Mouse (Mus musculus) spleen, postnatal 10 days (tissue): ENCODE measurements around the gene Zfand4.
A peak's percentile ranks its signal among the peaks of the same experiment; 100 is the strongest.
"Not testable (repeated sequence)": the region's sequence is repeated elsewhere in the genome, so short reads cannot be mapped to it uniquely, and the experiment has no call there.

Experiments
- DNase-seq, 2 experiments: peaks; one replicate each; pipeline ENCODE4 v3.0.0; 2021 to 2022; ENCODE audit warnings: low spot score in 2 of 2

The Zfand4 gene

DNA sequence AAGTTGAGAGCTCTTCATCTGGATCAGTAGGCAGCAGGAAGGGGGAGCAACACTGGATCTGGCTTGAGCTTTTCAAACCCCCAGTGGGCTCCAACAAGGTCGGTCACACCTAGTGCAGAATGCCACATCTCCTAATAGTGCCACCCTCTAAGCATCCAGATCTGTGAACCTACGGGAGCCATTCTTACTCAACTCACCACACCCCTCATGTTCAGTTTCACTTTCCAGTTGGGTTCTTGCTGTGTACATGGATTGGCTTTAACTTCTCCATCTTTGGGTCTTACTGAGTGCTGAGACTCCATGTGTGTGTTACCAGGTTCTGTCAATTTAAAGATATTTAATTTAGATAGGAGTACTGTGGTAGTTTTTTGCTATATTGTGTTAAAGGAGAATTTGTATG lies 47.4 kb downstream of the Zfand4 start:
- DNase-seq: no peak

- DNase-seq: no peak
Observed at GRCm38 (mm10) chr6:116319259-116319658, 55.2 kb downstream of the Zfand4 start.

DNA sequence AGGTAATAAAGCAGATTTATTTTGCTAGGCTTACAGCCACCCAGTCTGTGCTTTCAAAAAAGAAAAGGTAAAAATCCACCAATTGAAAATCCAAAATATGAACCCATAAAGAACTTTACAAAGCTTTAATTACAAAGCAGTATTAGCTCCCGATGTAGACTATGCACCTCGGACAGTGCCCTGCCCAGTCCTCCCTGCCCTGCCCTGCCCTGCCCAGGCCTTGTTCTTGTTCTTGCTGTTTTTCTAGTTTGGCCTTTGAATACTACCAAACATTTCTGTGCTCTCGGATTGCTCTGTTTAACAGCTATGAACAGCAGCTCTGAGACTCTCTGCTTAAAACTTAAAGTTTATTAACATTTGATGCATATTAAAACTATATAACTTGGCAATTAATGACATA lies 62.6 kb downstream of the Zfand4 start:
- DNase-seq: no peak

- no peak for DNase-seq
Observed at GRCm38 (mm10) chr6:116331396-116331795, 67.4 kb downstream of the Zfand4 start.

GRCm38 (mm10) chr6:116337466-116337834 lies 73.4 kb downstream of the Zfand4 start:
- DNase-seq: no peak

GRCm38 (mm10) chr6:116337835-116338501 lies 73.9 kb downstream of the Zfand4 start, which contains the start of gene March8:
Gene March8 (plus strand): TSS chr6:116338024.
- peak; percentile 89 to 91 for DNase-seq

GRCm38 (mm10) chr6:116338520-116338919 lies 74.5 kb downstream of the Zfand4 start:
- no peak for DNase-seq

- no peak for DNase-seq
Observed at GRCm38 (mm10) chr6:116339088-116339487, 75.1 kb downstream of the Zfand4 start.

DNA sequence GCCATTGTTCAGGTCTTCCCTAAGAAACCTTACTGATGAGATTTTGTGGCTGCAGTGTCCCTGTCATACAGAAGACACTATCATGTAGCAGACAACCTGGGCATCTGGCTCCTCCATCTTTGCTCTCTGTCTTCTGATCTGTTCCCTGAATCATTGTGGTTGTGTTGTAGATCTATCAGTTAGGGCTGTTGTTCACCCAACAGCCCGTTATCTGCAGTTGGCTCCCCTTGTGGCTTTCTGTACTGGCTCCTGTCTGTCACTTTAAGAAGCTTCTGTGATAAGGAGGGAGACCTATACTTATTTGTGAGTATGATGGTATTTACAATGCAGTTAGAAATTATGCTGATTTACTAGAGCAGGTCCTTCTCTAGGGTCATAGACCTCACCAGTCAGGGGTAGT lies 76.5 kb downstream of the Zfand4 start:
- DNase-seq: no peak

DNA sequence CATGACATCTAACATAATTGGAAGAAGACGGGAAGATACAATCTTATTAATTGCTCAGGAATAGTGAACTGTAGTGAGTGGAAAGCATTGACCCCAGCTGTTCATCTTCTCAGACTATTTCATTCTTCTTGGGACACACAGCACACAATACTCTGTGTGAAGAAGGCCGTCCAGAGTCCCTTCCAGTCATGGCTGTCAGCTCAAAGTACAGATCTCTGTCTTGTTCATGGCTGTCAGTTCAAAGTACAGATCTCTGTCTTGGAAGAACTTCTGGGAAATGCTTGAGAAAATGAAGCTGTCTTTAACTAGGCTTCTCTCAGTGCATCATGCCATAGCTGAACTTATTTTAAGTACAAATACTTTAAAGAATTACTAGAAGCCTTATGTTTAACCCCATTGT lies 83.9 kb downstream of the Zfand4 start:
- DNase-seq: no peak

- peak; percentile 63 to 78 for DNase-seq
Observed at GRCm38 (mm10) chr6:116349997-116350396, 86.0 kb downstream of the Zfand4 start.

DNA sequence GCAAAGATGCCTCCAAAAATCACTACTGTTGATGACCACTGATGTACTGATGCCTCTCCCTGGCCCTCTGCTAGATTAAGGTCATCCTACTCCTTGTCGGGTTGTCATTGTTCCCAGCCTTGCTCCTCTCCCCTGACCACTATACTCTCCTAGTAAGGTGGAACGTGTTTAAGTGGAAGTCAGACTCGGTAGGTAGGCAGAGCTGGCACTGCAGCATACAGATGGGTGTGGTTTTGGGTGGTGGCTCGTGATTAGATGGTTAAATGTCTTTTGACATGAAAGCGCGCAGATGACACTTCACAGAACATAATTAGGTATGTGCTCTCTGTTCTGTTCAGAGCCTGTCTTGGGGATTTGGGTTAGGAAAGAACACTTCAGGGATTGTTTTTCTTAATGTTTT lies 86.6 kb downstream of the Zfand4 start:
- peak in 1 of 2 experiments; percentile 70 for DNase-seq

DNA sequence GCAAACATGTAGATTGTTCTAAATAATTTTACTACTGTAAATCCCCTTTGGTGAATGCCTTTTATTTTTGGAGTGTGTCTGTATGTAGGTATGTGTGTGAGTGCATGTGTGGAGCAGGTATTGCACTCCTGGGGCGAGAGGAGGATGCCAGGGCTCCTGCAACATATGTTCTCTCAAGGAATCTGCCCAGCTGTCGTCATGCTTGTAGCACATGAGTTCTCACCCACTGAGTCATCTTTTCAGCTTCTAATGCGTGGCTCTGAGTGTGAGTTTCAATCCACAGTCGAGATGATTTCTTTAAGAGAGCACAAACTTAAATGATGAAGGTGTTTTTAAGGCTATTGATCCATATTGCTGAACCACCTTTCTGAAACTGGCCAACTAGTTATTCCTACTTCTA lies 87.5 kb downstream of the Zfand4 start:
- no peak for DNase-seq

DNA sequence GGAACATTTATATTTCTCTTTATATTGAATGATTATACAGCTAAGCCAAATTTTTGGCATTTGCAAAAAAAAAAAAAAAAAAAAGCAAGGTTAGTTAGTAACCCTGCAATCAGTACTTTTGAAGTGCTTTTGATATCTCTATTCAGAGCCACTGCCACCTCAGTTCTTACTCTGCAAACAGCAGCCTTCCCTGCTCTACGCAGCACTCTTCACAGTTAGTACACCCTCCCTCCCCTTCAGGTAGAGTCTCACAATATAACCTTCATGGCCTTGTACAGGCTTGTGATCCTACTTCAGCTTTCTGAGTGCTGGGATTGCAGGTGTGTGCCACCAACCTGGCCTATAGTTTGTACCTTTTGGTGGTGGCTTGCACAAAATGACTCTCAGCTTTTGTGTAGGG lies 89.4 kb downstream of the Zfand4 start:
- no peak for DNase-seq

GRCm38 (mm10) chr6:116356311-116356947 lies 92.4 kb downstream of the Zfand4 start:
- DNase-seq: not testable (repeated sequence)

- no peak for DNase-seq
Observed at GRCm38 (mm10) chr6:116356948-116357325, 92.9 kb downstream of the Zfand4 start.

DNA sequence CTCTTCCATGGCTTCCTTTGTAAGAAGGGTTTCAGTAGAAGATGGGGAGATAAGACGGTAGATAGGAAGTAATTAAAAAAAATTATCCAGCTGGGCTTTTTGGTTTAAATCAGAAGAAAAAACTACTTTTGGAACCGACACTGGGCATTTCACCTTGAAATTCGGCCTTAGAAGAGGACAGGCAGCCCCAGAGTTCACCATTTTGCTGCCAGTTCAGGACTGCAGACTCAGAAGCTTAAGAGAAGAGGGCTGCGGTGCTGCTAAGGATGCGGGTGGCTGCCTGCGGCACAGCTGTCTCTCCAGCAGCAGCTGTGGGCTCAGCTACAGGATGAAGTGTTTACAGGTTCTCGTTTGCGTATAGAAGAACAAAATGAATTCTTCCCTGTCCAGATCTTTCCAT lies 94.0 kb downstream of the Zfand4 start:
- no peak for DNase-seq

- DNase-seq: no peak
Observed at GRCm38 (mm10) chr6:116359256-116359655, 95.2 kb downstream of the Zfand4 start.

DNA sequence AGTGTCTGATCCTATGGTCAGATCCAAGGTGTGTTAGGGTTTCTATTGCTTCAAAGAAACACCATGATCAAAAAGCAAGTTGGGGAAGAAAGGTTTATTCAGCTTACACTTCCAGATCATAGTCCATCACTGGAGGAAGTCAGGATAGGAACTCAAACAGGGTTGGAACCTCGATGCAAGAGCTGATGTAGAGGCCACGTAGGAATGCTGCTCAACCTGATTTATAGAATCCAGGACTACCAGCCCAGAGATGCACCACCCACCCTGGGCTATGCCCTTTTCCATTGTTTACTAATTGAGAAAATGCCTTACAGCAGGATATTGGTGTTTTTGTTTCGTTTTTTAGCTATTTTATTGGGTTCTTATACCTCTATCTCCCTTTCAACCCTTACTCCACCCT lies 97.4 kb downstream of the Zfand4 start:
- no peak for DNase-seq

DNA sequence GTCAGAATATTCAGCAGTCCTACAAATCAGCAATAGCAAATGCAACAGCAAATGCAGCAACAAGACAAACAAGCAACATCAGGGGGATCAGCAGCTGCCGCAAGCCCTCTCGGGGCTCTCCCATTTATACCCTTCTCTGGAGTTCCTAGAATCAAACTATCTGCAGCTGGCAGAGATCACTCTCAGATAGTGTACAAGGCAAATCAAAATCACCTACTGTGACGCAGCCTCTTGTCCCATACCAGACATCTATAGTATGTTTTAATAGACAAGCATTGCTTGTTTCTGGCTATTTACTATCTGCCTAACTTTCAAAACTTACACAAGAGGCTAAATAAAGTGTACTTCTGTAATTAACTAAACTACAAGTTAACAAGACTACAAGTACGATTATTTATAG lies 98.0 kb downstream of the Zfand4 start:
- no peak for DNase-seq

DNA sequence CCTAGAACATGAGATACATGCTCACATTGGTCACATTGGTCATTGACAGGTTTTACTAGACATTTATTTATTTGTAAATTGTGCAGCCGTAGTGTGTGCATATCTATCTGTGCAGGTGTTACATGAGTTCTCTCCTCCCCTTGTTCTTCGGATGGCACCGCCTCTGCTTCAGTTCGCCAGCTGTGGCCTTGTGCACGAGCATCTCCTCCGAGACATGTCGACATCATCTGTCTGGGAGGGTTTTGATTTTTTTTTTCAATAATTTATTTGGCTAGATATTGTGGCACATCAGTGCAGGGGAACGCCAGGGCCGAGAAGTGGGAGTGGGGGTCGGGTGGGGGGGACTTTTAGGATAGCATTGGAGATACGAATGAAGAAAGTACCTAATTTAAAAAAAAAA lies 103.9 kb downstream of the Zfand4 start:
- DNase-seq: no peak

DNA sequence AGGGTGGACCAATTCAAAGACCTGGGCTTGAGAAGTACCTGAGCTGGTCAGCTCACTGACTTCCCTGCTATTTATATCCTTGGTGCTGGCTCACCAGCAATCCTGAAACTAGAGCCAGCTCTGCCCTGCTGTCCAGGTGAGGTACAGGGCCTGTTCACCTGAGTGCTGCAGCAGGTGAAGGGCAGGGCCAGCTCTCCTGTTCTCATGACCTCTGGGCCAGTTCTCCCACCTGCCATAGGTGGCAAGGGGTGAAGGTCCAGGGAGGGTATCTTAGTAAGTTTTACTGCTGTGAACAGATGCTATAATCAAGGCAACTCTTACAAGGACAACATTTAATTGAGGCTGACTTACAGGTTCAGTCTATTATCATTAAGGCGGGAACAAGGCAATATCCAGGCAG lies 105.8 kb downstream of the Zfand4 start:
- DNase-seq: no peak

DNA sequence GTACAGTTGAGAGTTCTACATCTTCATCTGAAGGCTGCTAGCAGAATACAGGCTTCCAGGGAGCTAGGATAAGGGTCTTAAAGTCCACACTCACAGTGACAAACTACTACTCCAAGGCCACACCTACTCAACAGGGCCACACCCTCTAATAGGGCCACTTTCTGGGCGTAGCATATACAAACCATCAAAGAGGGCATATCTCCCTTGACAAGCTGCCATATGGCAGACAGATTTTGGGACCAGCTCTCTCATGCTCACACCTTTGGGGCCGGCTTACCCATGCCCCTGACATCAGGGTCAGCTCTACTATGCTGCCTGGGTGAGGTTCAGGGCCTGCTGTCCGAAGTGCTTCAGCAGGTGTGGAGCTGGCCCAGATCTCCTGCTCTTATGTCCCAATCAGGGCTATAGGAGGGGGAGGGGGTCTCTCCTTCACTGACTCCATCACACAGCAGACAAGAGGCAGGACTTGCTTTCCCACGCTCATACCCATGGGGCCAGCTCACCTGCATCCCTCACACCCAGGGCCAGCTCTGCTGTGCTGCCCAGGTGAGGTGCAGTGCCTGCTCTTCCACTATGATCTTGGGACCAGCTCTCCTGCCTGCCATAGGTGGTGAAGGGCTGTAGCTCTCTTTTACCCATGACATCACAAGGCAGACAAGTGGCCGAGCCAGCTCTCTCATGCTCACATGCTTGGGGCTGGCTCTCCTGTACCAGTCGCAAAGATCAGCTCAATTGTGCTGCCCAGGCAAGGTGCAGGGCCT lies 106.4 kb downstream of the Zfand4 start:
- DNase-seq: peak in 1 of 2 experiments; percentile 65
